In genomic region chr19:56761727-56762126, GRCm38 (mm10) we compare ENCODE assay signal across 12 mouse cellular contexts.
"Had no signal": no experiment of that assay in that cellular context is flagged by ENCODE, and none has a peak within 500 bp of the region (broad histone marks: within the 10 kb centered on the region; RNA-seq: fewer than 3 reads in every experiment).

No protein-coding gene starts in this region.

- H3K27me3 ChIP-seq: limb, embryonic 13.5 days; neural tube, embryonic 13.5 days had no signal

- H3K4me3 ChIP-seq: layer of hippocampus, adult 2 months; limb, embryonic 13.5 days; midbrain, embryonic 10.5 days; neural tube, embryonic 13.5 days had no signal

- H3K4me1 ChIP-seq: limb, embryonic 13.5 days; midbrain, embryonic 10.5 days; neural tube, embryonic 13.5 days had no signal

- H3K27ac ChIP-seq: layer of hippocampus, adult 2 months; limb, embryonic 13.5 days; liver, embryonic 14.5 days; midbrain, embryonic 10.5 days; neural tube, embryonic 13.5 days had no signal

- H3K9ac ChIP-seq: limb, embryonic 13.5 days; liver, embryonic 14.5 days; neural tube, embryonic 13.5 days had no signal

- DNase-seq: kidney, postnatal 10 days; kidney, postnatal 4 days; left cerebral cortex, postnatal 4 days; lung, postnatal 4 days; midbrain, embryonic 14.5 days; right cerebral cortex, postnatal 14 days; thymus, postnatal 14 days had no signal

- H3K36me3 ChIP-seq: limb, embryonic 13.5 days; midbrain, embryonic 10.5 days; neural tube, embryonic 13.5 days had no signal
